32 mouse cellular contexts compared by ENCODE assay signal in genomic region chr5:123398856-123399498, GRCm38 (mm10). TPM values are rescaled to one million over a fixed set of nuclear protein-coding genes. Genes with fewer than 3 reads are reported as not detected.
DNase-seq lines count a peak whose midpoint lies in the region; ATAC-seq and TF ChIP-seq lines count a peak whose summit lies in the region.
"Had no signal": no experiment of that assay in that cellular context is flagged by ENCODE, and none has a peak within 500 bp of the region (broad histone marks: within the 10 kb centered on the region; RNA-seq: fewer than 3 reads in every experiment).

No protein-coding gene starts in this region.

- intact Hi-C loops in heart, postnatal 14 days (cut with DNase I) = no loop called here

- no peak for TF ChIP-seq CTCF in heart, postnatal 0 days (IDR thresholded peaks at IDR 0.05; ENCODE audit: low read depth)
- no peak for TF ChIP-seq CTCF in spleen, adult 2 months (IDR thresholded peaks at IDR 0.05; ENCODE audit: extremely low read depth, insufficient read depth, insufficient read length, insufficient replicate concordance)
- peak in 1 of 2 experiments; percentile 41; a peak in 1 of 4 replicates for TF ChIP-seq CTCF in CH12.LX (conservative IDR thresholded peaks at IDR 0.05 in 1 of 2, IDR thresholded peaks at IDR 0.05 in 1 of 2; ENCODE audit: low read depth in 2 of 2, low read length in 2 of 2)
- TF ChIP-seq CTCF in small intestine, adult 2 months (IDR thresholded peaks at IDR 0.05; ENCODE audit: extremely low read depth, insufficient read length, insufficient replicate concordance, low read depth, low read length) = no peak

- no peaks in the 10 kb centered on the region for H3K27me3 ChIP-seq in heart, postnatal 0 days (ENCODE audit: control insufficient read depth, insufficient read depth, low read length)
- H3K27me3 ChIP-seq in spleen, adult 2 months (ENCODE audit: control insufficient read depth, insufficient read depth, low read length) = no peaks in the 10 kb centered on the region
- H3K27me3 ChIP-seq in CH12.LX (replicated peaks) = no peaks in the 10 kb centered on the region
- no peaks in the 10 kb centered on the region for H3K27me3 ChIP-seq in small intestine, adult 2 months (ENCODE audit: control insufficient read depth, insufficient read depth, low read length)
- H3K27me3 ChIP-seq: hindbrain, embryonic 12.5 days; limb, embryonic 15.5 days; megakaryocyte, embryonic 14.5 days; midbrain, embryonic 12.5 days; neural tube, embryonic 13.5 days; Patski; stomach, embryonic 15.5 days had no signal

- H3K36me3 ChIP-seq in heart, postnatal 0 days (replicated peaks; ENCODE audit: control insufficient read depth, insufficient read depth, low read length) = 0 out of 2 replicates have a peak, but pooled peaks cover 9% of the 10 kb centered on the region
- no peaks in the 10 kb centered on the region for H3K36me3 ChIP-seq in spleen, adult 2 months (ENCODE audit: control insufficient read depth, insufficient read depth, low read length)
- peaks cover 0 to 24% of the 10 kb centered on the region in 2 experiments for H3K36me3 ChIP-seq in CH12.LX (replicated peaks in 1 of 2; ENCODE audit: control insufficient read depth in 1 of 2, insufficient read depth in 1 of 2, low read length in 1 of 2)
- no peaks in the 10 kb centered on the region for H3K36me3 ChIP-seq in small intestine, adult 2 months (ENCODE audit: control insufficient read depth, insufficient read depth, low read length)
- H3K36me3 ChIP-seq: hindbrain, embryonic 12.5 days; limb, embryonic 15.5 days; midbrain, embryonic 12.5 days; neural tube, embryonic 13.5 days; stomach, embryonic 15.5 days had no signal

- peaks cover 18% of the 10 kb centered on the region for H3K4me1 ChIP-seq in heart, postnatal 0 days (ENCODE audit: control insufficient read depth, insufficient read depth)
- H3K4me1 ChIP-seq in spleen, adult 2 months (ENCODE audit: control insufficient read depth, insufficient read depth, insufficient read length) = peaks cover 13% of the 10 kb centered on the region; the same call in 1 of the 2 replicates
- peaks cover 4 to 26% of the 10 kb centered on the region in 2 experiments for H3K4me1 ChIP-seq in CH12.LX (ENCODE audit: control insufficient read depth in 1 of 2, insufficient read depth in 2 of 2)
- peaks cover 15% of the 10 kb centered on the region for H3K4me1 ChIP-seq in small intestine, adult 2 months (ENCODE audit: control insufficient read depth, insufficient read depth, insufficient read length, low read length)

- peaks cover 49% of the 10 kb centered on the region for H3K79me2 ChIP-seq in CH12.LX (replicated peaks; ENCODE audit: control insufficient read depth, extremely low read depth, insufficient read depth, poor library complexity, severe bottlenecking)

- no peak for TF ChIP-seq RAD21 in CH12.LX (IDR thresholded peaks at IDR 0.05; ENCODE audit: low read depth, low read length)

- in situ Hi-C loops in CH12.LX (cut with MboI; ENCODE audit: low pct_ligation_motif_present, low pct_unique_long_range_greater_than_20kb, low sequenced_read_pairs) = no loop called here

- no peaks in the 10 kb centered on the region for H3K9me3 ChIP-seq in heart, postnatal 0 days (replicated peaks; ENCODE audit: control insufficient read depth, low read length)
- no peaks in the 10 kb centered on the region for H3K9me3 ChIP-seq in CH12.LX (replicated peaks; ENCODE audit: low read length)
- H3K9me3 ChIP-seq: hindbrain, embryonic 12.5 days; limb, embryonic 10.5 days; limb, embryonic 15.5 days; megakaryocyte, embryonic 14.5 days; midbrain, embryonic 12.5 days; neural tube, embryonic 13.5 days; stomach, embryonic 15.5 days had no signal

- no peak overlapping the region for H3K4me2 ChIP-seq in heart, postnatal 0 days (ENCODE audit: low read depth, low read length)
- H3K4me2 ChIP-seq in CH12.LX (ENCODE audit: insufficient read depth, low read depth, poor library complexity, severe bottlenecking) = peak overlapping the region; percentile 89
- H3K4me2 ChIP-seq: hindbrain, embryonic 12.5 days; limb, embryonic 15.5 days; midbrain, embryonic 12.5 days; stomach, embryonic 15.5 days had no signal

- TF ChIP-seq POLR2A in spleen, adult 2 months (IDR thresholded peaks at IDR 0.05; ENCODE audit: low read depth, low read length) = no peak
- TF ChIP-seq POLR2A in CH12.LX (IDR thresholded peaks at IDR 0.05; ENCODE audit: low read depth, low read length) = no peak
- no peak for TF ChIP-seq POLR2A in small intestine, adult 2 months (IDR thresholded peaks at IDR 0.05; ENCODE audit: low read depth, low read length)

- dilution Hi-C loops in CH12.LX (cut with MboI; ENCODE audit: extremely low pct_ligation_motif_present, extremely low pct_unique_long_range_greater_than_20kb, low sequenced_read_pairs) = no loop called here

- TF ChIP-seq EP300 in heart, postnatal 0 days (IDR thresholded peaks at IDR 0.05; ENCODE audit: low read depth) = no peak
- peak; percentile 89 for TF ChIP-seq EP300 in CH12.LX (IDR thresholded peaks at IDR 0.05; ENCODE audit: low read length)

- ATAC-seq in heart, postnatal 0 days (ENCODE audit: insufficient read depth, low read depth) = no peak
- ATAC-seq: forebrain, embryonic 16.5 days; Patski had no signal

- WGBS in heart, postnatal 0 days = 85% methylated on average over 4 of the region's 4 CpGs
- 49% methylated on average over 4 of the region's 4 CpGs for WGBS in spleen, adult 2 months
- whole genome bisulfite sequencing in small intestine, adult 2 months = 46% methylated on average over 4 of the region's 4 CpGs

- no peak for DNase-seq in heart, postnatal 0 days (ENCODE audit: low spot score)
- no peak for DNase-seq in heart, postnatal 14 days
- DNase-seq in spleen, adult 2 months (ENCODE audit: low read depth in 1 of 2, low spot score in 2 of 2) = no peak
- no peak for DNase-seq in spleen, postnatal 10 days (ENCODE audit: low spot score in 2 of 2)
- DNase-seq in CH12.LX (ENCODE audit: extremely low read depth) = peak; percentile 42
- DNase-seq in kidney, adult 18-20 months = no peak
- DNase-seq in adrenal gland, postnatal 10 days = no peak
- DNase-seq: adrenal gland, postnatal 25 days; cerebellum, adult 18-20 months; cerebellum, postnatal 14 days; gastrocnemius, postnatal 10 days; heart, adult 18-20 months; heart, postnatal 36 days; kidney, adult 2 months; kidney, postnatal 4 days; layer of hippocampus, adult 9-11 months; lung, embryonic 14.5 days; retina, postnatal 1 day; right cerebral cortex, postnatal 14 days had no signal

- H3K9ac ChIP-seq in heart, postnatal 0 days (replicated peaks; ENCODE audit: low read depth, low read length) = no peak overlapping the region
- H3K9ac ChIP-seq in CH12.LX (ENCODE audit: insufficient read depth, low read depth) = peak overlapping the region; percentile 91
- H3K9ac ChIP-seq: hindbrain, embryonic 12.5 days; limb, embryonic 15.5 days; liver, embryonic 14.5 days; lung, embryonic 14.5 days; midbrain, embryonic 12.5 days; neural tube, embryonic 13.5 days; stomach, embryonic 15.5 days had no signal

- H3K27ac ChIP-seq in heart, postnatal 0 days (ENCODE audit: low read depth) = 0 out of 2 replicates have a peak overlapping the region, but pooled peaks have one; percentile 39
- peak overlapping the region; percentile 91; the same call in 1 of the 2 replicates for H3K27ac ChIP-seq in spleen, adult 2 months (ENCODE audit: insufficient read depth, low read length)
- peak overlapping the region; percentile 73; the same call in 1 of the 2 replicates for H3K27ac ChIP-seq in CH12.LX (ENCODE audit: insufficient read depth, low read depth)
- peak overlapping the region; percentile 84; the same call in 1 of the 2 replicates for H3K27ac ChIP-seq in small intestine, adult 2 months (ENCODE audit: insufficient read depth, low read depth, low read length)
- H3K27ac ChIP-seq: hindbrain, embryonic 12.5 days; limb, embryonic 10.5 days; limb, embryonic 15.5 days; liver, embryonic 14.5 days; midbrain, embryonic 12.5 days; neural tube, embryonic 13.5 days; stomach, embryonic 15.5 days had no signal

- no peak overlapping the region for H3K4me3 ChIP-seq in heart, postnatal 0 days (ENCODE audit: low read depth, low read length)
- no peak overlapping the region for H3K4me3 ChIP-seq in spleen, adult 2 months (ENCODE audit: extremely low read depth, insufficient read depth, insufficient read length)
- H3K4me3 ChIP-seq in CH12.LX (replicated peaks in 1 of 3; ENCODE audit: low read depth in 2 of 3, low read length in 2 of 3, poor library complexity in 1 of 3) = peak overlapping the region in 1 of 3 experiments; percentile 91
- no peak overlapping the region for H3K4me3 ChIP-seq in small intestine, adult 2 months (ENCODE audit: low read depth, low read length)
- H3K4me3 ChIP-seq: erythroblast, embryonic 14.5 days; hindbrain, embryonic 12.5 days; limb, embryonic 10.5 days; limb, embryonic 15.5 days; megakaryocyte, embryonic 14.5 days; midbrain, embryonic 12.5 days; myocyte; stomach, embryonic 15.5 days had no signal

TF ChIP-seq in CH12.LX, 34 proteins besides CTCF, POLR2A, EP300 and RAD21 (continues in another document):
- TF ChIP-seq NRF1 (IDR thresholded peaks at IDR 0.05; ENCODE audit: low read depth, low read length) (no peak), TBP (conservative IDR thresholded peaks at IDR 0.05; ENCODE audit: low read depth, low read length) (0 out of 2 replicates have a peak, but pooled peaks have one; percentile 19), JUND (conservative IDR thresholded peaks at IDR 0.05; ENCODE audit: low read depth, low read length) (no peak), MAFK (IDR thresholded peaks at IDR 0.05; ENCODE audit: insufficient replicate concordance, low read length) (no peak), USF2 (conservative IDR thresholded peaks at IDR 0.05; ENCODE audit: low read depth, low read length) (no peak), MAX (IDR thresholded peaks at IDR 0.05; ENCODE audit: low read length) (no peak)

RNA-seq across cellular contexts. Expression of gene Mlxip, which starts 4.4 kb away (rescaled TPM):
- total RNA-seq in heart, postnatal 0 days (2014; rRNA removed; ENCODE audit: low replicate concordance) = 12.0 and 13.4 TPM in 2 replicates
- 5.9 and 7.3 TPM in 2 replicates for polyA plus RNA-seq in heart, postnatal 0 days (2015; fragmentation: Nextera tagmentation; extraction: Ambion mirVana)
- 10 to 100 TPM; 29.0 to 29.9 TPM for total RNA-seq in heart, postnatal 14 days (2021)
- 87.1 and 113 TPM in 2 replicates for polyA plus RNA-seq in spleen, adult 2 months (2012; rRNA removed)
- total RNA-seq in CH12.LX (2012; rRNA removed) (5.8 and 7.4 TPM in 2 replicates), CH12.LX (2014; rRNA removed) (4.3 and 4.4 TPM in 2 replicates)
- polyA plus RNA-seq in CH12.LX (2012; ENCODE audit: insufficient read length, low read depth) = 15.4 and 17.9 TPM in 2 replicates
- 25.3 and 39.7 TPM in 2 replicates for polyA plus RNA-seq in small intestine, adult 2 months (2012; rRNA removed)
- total RNA-seq in adrenal gland, postnatal 10 days (2021) = 10 to 100 TPM; 24.4 to 27.8 TPM

RNA-seq across cellular contexts. Expression of gene Bcl7a, which starts 55.3 kb away (rescaled TPM):
- total RNA-seq in heart, postnatal 0 days (2014; rRNA removed; ENCODE audit: low replicate concordance) = 10.2 and 11.2 TPM in 2 replicates
- polyA plus RNA-seq in heart, postnatal 0 days (2015; fragmentation: Nextera tagmentation; extraction: Ambion mirVana) = 6.6 TPM in 2 replicates
- total RNA-seq in heart, postnatal 14 days (2021) = 1 to 10 TPM; 9.1 to 9.5 TPM
- 12.4 and 12.8 TPM in 2 replicates for polyA plus RNA-seq in spleen, adult 2 months (2012; rRNA removed)
- total RNA-seq in CH12.LX (2012; rRNA removed) (3.6 and 4.3 TPM in 2 replicates), CH12.LX (2014; rRNA removed) (1.9 and 2.3 TPM in 2 replicates)
- polyA plus RNA-seq in CH12.LX (2012; ENCODE audit: insufficient read length, low read depth) = 6.3 and 7.2 TPM in 2 replicates
- polyA plus RNA-seq in small intestine, adult 2 months (2012; rRNA removed) = 2.1 and 2.8 TPM in 2 replicates
- 10 to 100 TPM; 14.1 to 20.6 TPM for total RNA-seq in adrenal gland, postnatal 10 days (2021)

Comparison
In these comparisons a context has a peak if more than half of its experiments do, and no peak if none do; other contexts are left out.
1. H3K27ac ChIP-seq: peak in every context shown above with its lines; median percentile 91 in spleen, adult 2 months; 84 in small intestine, adult 2 months; 73 in CH12.LX; 39 in heart, postnatal 0 days.